8 mouse cellular contexts compared by ENCODE assay signal in genomic region chr4:129376961-129377545, GRCm38 (mm10). TPM values are rescaled to one million over a fixed set of nuclear protein-coding genes. Genes with fewer than 3 reads are reported as not detected.
DNase-seq lines count a peak whose midpoint lies in the region; ATAC-seq and TF ChIP-seq lines count a peak whose summit lies in the region.

No protein-coding gene starts in this region.

- H3K36me3 ChIP-seq in intestine, postnatal 0 days (ENCODE audit: control insufficient read depth, insufficient read depth) = no peaks in the 10 kb centered on the region
- H3K36me3 ChIP-seq in limb, embryonic 13.5 days = no peaks in the 10 kb centered on the region
- H3K36me3 ChIP-seq in midbrain, embryonic 14.5 days (ENCODE audit: control insufficient read depth, insufficient read depth, low read length) = no peaks in the 10 kb centered on the region
- no peaks in the 10 kb centered on the region for H3K36me3 ChIP-seq in splenic B cell, adult 2 months (ENCODE audit: control insufficient read depth, insufficient read depth, low read length, poor library complexity, severe bottlenecking)

- peak overlapping the region; percentile 90 for H3K4me2 ChIP-seq in intestine, postnatal 0 days (replicated peaks; ENCODE audit: low read depth)
- H3K4me2 ChIP-seq in limb, embryonic 13.5 days (replicated peaks) = peak overlapping the region; percentile 75
- peak overlapping the region; percentile 65 for H3K4me2 ChIP-seq in midbrain, embryonic 14.5 days (ENCODE audit: low read length)

- H3K4me1 ChIP-seq in intestine, postnatal 0 days (replicated peaks; ENCODE audit: control insufficient read depth, insufficient read depth, low read length) = 0 out of 2 replicates have a peak, but pooled peaks cover 5% of the 10 kb centered on the region
- H3K4me1 ChIP-seq in limb, embryonic 13.5 days = peaks cover 17% of the 10 kb centered on the region
- H3K4me1 ChIP-seq in midbrain, embryonic 14.5 days (ENCODE audit: control insufficient read depth, insufficient read depth, low read length) = 0 out of 2 replicates have a peak, but pooled peaks cover 12% of the 10 kb centered on the region

- peak; percentile 26 for DNase-seq in right cerebral cortex, adult 18-20 months
- DNase-seq in right cerebral cortex, postnatal 36 days (ENCODE audit: low spot score in 2 of 2) = no peak
- peak; percentile 49 for DNase-seq in embryo, embryonic 10 days (ENCODE audit: low spot score)
- DNase-seq in gastrocnemius, postnatal 25 days = peak; percentile 34
- peak; percentile 80 for DNase-seq in midbrain, embryonic 14.5 days
- peak; percentile 50 for DNase-seq in splenic B cell, adult 2 months (ENCODE audit: low read depth, low spot score)

- H3K27me3 ChIP-seq in intestine, postnatal 0 days (replicated peaks; ENCODE audit: control insufficient read depth, insufficient read depth, low read length) = no peaks in the 10 kb centered on the region
- peaks cover 9% of the 10 kb centered on the region for H3K27me3 ChIP-seq in limb, embryonic 13.5 days
- H3K27me3 ChIP-seq in midbrain, embryonic 14.5 days (ENCODE audit: control insufficient read depth, insufficient read depth, low read length) = peaks cover 5% of the 10 kb centered on the region; the same call in 1 of the 2 replicates
- no peaks in the 10 kb centered on the region for H3K27me3 ChIP-seq in splenic B cell, adult 2 months (ENCODE audit: control insufficient read depth, insufficient read depth, low read length, poor library complexity, severe bottlenecking)

- peak overlapping the region; percentile 87 for H3K4me3 ChIP-seq in intestine, postnatal 0 days (ENCODE audit: low read depth, low read length)
- peak overlapping the region; percentile 73 for H3K4me3 ChIP-seq in limb, embryonic 13.5 days
- H3K4me3 ChIP-seq in midbrain, embryonic 14.5 days (replicated peaks; ENCODE audit: low read depth, low read length) = peak overlapping the region; percentile 68

- peak; percentile 54 for ATAC-seq in intestine, postnatal 0 days
- ATAC-seq in limb, embryonic 13.5 days (ENCODE audit: low FRiP score, low read depth) = peak; percentile 52; the same call in 1 of the 2 replicates
- ATAC-seq in midbrain, embryonic 14.5 days (ENCODE audit: low FRiP score, low TSS enrichment) = peak; percentile 34; the same call in 1 of the 2 replicates

- H3K9ac ChIP-seq in intestine, postnatal 0 days (ENCODE audit: low read depth, low read length) = peak overlapping the region; percentile 96
- peak overlapping the region; percentile 91 for H3K9ac ChIP-seq in limb, embryonic 13.5 days
- peak overlapping the region; percentile 91 for H3K9ac ChIP-seq in midbrain, embryonic 14.5 days (replicated peaks; ENCODE audit: low read length)

- no peaks in the 10 kb centered on the region for H3K9me3 ChIP-seq in intestine, postnatal 0 days (ENCODE audit: control insufficient read depth)
- H3K9me3 ChIP-seq in limb, embryonic 13.5 days = no peaks in the 10 kb centered on the region
- H3K9me3 ChIP-seq in midbrain, embryonic 14.5 days (ENCODE audit: control insufficient read depth, low read length) = no peaks in the 10 kb centered on the region

- peak overlapping the region; percentile 89 for H3K27ac ChIP-seq in intestine, postnatal 0 days (ENCODE audit: low read depth, low read length)
- peak overlapping the region; percentile 84 for H3K27ac ChIP-seq in limb, embryonic 13.5 days
- H3K27ac ChIP-seq in midbrain, embryonic 14.5 days (replicated peaks; ENCODE audit: low read depth, low read length) = peak overlapping the region; percentile 92

- under 1% methylated on average over 48 of the region's 68 CpGs for WGBS in intestine, postnatal 0 days
- WGBS in limb, embryonic 13.5 days = under 1% methylated on average over 67 of the region's 68 CpGs
- under 1% methylated on average over 62 of the region's 68 CpGs for WGBS in midbrain, embryonic 14.5 days

- TF ChIP-seq CTCF in intestine, postnatal 0 days (IDR thresholded peaks at IDR 0.05; ENCODE audit: low read depth) = no peak

RNA-seq across cellular contexts. Expression of gene Zbtb8a, which starts 0.9 kb away (rescaled TPM):
- 1 to 10 TPM; 1.2 to 1.3 TPM for total RNA-seq in gastrocnemius, postnatal 25 days (2021)
- 6.8 and 7.1 TPM in 2 replicates for polyA plus RNA-seq in intestine, postnatal 0 days (2015; fragmentation: Nextera tagmentation; extraction: Ambion mirVana)
- polyA plus RNA-seq in limb, embryonic 13.5 days (2015; fragmentation: Nextera tagmentation; extraction: Ambion mirVana) = 14.6 and 14.8 TPM in 2 replicates
- polyA plus RNA-seq in midbrain, embryonic 14.5 days (2014; fragmentation: Nextera tagmentation; extraction: Ambion mirVana) = 12.4 and 13.3 TPM in 2 replicates

RNA-seq across cellular contexts. Expression of gene Zbtb8os, which starts 41.6 kb away (rescaled TPM):
- total RNA-seq in gastrocnemius, postnatal 25 days (2021) = 10 to 100 TPM; 23.1 to 24.0 TPM
- 92.9 and 94.5 TPM in 2 replicates for polyA plus RNA-seq in intestine, postnatal 0 days (2015; fragmentation: Nextera tagmentation; extraction: Ambion mirVana)
- polyA plus RNA-seq in limb, embryonic 13.5 days (2015; fragmentation: Nextera tagmentation; extraction: Ambion mirVana) = 43.4 and 44.0 TPM in 2 replicates
- polyA plus RNA-seq in midbrain, embryonic 14.5 days (2014; fragmentation: Nextera tagmentation; extraction: Ambion mirVana) = 22.9 and 26.3 TPM in 2 replicates

RNA-seq across cellular contexts. Expression of gene Rbbp4, which starts 41.9 kb away (rescaled TPM):
- total RNA-seq in gastrocnemius, postnatal 25 days (2021) = 10 to 100 TPM; 41.0 to 50.6 TPM
- polyA plus RNA-seq in intestine, postnatal 0 days (2015; fragmentation: Nextera tagmentation; extraction: Ambion mirVana) = 159 and 175 TPM in 2 replicates
- polyA plus RNA-seq in limb, embryonic 13.5 days (2015; fragmentation: Nextera tagmentation; extraction: Ambion mirVana) = 491 and 502 TPM in 2 replicates
- polyA plus RNA-seq in midbrain, embryonic 14.5 days (2014; fragmentation: Nextera tagmentation; extraction: Ambion mirVana) = 280 and 349 TPM in 2 replicates

Comparison
In these comparisons a context has a peak if more than half of its experiments do, and no peak if none do; other contexts are left out.
1. DNase-seq: peak in right cerebral cortex, adult 18-20 months (single experiment), embryo, embryonic 10 days (single experiment), gastrocnemius, postnatal 25 days (single experiment), midbrain, embryonic 14.5 days (single experiment) and splenic B cell, adult 2 months (single experiment); none in right cerebral cortex, postnatal 36 days (0 of 2).
2. Peak in every context shown above with its lines, with median percentiles within 50 percentile points of each other: ATAC-seq, H3K27ac ChIP-seq, H3K4me2 ChIP-seq, H3K4me3 ChIP-seq and H3K9ac ChIP-seq.